Mouse (Mus musculus) liver (tissue): ENCODE data around the gene Catsper4.
A peak's percentile ranks its signal among the peaks of the same experiment; 100 is the strongest.
"Not testable (repeated sequence)": the region's sequence is repeated elsewhere in the genome, so short reads cannot be mapped to it uniquely, and the experiment has no call there.

Experiments
- DNase-seq: peaks from one replicate; pipeline ENCODE4 v3.0.0-alpha.2; 2020; ENCODE audit warnings: mixed read lengths

The Catsper4 gene

DNA sequence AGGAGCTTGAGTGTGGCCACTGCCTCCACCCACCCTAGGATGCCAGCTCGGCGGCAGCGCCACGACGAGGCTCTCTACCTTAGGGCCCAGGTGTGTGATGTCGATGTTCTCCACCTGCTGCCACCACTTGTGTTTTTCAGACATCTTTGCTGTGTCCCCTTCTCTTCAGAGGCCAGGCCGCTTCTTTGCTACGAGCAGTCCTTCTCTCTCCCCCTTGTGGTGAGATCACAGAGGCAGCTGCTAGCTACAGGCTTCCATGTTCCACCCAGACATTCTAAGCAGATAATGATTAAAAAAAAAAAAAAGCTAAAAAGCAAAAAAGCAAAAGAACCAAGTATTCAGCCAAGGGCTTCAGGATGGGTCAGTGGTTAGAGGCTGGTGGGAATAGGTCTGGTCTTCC is at the start of gene Catsper4:
TSS of gene Catsper4 (minus strand) at position 190 of the 400 bp plus-strand sequence.
- no peak for DNase-seq

DNA sequence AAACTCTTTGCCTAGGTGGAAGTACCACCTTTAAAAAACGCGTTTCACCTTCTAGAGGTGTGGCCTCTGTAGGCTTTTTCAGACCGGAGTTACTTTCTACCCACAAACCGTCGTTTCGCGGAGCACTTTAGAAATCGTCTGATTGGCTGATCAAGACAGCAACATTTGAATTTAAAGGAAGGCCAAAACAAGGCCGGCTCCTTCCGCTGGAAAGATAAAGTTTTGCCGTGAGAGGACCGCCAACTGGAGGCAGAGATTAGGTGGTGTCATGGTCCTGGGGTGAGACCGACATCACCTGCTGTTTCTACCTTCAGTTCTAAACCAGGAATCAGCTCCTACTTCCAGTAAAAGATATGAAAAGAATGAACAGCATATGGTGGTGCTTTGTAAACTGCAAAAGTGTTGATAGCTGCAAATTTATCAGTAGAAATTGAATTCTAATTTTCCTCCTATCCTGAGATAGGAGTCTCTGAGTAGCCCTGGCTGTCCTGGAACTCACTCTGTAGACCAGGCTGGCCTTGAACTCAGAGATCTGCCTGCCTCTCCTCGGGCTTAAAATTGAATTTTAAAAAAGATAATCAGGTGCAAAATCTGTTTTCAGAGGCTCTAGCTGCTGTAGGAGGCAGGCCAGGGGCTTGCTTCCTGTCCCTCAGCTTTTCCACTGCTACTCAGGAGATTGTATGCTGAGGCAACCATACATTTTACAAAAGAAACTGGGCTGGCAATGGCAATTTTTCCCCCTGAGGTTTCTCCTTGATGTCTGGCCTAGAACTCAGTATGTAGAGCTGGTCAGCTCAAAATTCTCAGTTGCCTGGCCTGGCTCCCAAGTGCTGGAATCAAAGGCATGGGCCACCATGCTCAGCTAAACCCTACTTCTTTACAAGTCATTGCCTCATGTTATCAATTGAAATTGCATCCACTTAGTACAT is 46.5 kb upstream of the Catsper4 start:
- peak; percentile 85 for DNase-seq

DNA sequence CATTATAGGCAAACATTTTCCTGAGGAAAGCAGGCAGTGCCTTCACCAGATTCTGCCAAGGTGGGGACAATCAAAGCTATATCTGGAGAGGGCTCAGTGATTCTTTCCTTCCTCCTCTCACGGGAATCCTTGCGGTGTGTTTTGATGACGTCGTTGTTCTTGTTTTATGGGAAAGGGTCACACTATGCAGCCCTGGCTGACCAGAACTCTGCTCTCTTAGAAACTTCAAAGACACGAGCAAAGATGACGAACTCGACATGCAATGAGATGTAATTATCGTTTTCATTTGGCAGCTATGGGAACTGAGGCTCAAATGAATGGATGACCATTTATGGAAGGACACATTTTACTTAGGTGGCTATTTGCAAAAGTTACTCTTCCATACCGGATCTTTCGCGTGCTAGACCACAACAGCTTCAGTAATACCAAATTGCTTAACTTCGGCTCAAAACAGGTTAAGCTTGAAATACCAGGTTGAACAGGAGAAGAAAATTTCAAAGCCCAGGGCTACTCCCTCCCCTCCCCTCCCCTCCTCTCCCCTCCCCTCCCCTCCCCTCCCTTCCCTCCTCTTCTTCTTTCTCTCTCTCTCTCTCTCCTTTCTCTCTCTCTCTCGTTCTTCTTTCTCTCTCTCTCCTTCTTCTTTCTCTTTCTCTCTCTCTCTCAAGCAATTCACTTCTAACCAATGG is 45.7 kb upstream of the Catsper4 start:
- no peak for DNase-seq

DNA sequence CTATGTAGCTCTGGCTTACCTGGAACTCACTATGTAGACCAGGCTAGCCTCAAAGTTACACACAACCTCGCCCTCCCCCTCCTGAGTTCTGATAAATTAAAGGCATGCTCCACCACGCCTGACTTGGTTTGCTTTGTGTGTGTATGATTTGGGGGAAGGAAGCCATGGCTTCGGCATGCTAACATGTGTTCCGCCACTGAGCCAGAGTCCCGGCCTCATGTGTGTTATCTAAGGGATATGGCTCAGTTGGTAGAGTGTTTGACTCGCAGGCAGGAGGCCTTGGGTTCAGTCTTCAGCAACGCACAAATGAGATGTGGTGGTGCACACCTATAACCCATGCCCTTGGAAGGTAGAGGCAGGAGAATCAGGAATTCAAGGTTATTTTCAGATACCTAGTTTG is 44.8 kb upstream of the Catsper4 start:
- DNase-seq, result no peak

DNA sequence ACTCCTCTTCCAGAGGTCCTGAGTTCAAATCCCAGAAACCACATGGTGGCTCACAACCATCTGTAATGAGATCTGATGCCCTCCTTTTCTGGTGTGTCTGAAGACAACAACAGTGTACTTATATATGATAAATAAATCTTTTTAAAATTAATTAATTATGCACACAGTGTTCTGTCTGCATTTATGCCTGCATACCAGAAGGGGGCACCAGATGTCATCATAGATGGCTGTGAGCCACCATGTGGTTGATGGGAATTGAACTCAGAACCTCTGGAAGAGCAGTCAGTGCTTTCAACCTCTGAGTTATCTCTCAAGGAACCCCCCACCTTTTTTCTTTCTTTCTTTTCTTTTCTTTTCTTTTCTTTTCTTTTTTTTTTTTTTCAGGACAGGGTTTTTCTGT is 42.4 kb upstream of the Catsper4 start:
- not testable (repeated sequence) for DNase-seq

DNA sequence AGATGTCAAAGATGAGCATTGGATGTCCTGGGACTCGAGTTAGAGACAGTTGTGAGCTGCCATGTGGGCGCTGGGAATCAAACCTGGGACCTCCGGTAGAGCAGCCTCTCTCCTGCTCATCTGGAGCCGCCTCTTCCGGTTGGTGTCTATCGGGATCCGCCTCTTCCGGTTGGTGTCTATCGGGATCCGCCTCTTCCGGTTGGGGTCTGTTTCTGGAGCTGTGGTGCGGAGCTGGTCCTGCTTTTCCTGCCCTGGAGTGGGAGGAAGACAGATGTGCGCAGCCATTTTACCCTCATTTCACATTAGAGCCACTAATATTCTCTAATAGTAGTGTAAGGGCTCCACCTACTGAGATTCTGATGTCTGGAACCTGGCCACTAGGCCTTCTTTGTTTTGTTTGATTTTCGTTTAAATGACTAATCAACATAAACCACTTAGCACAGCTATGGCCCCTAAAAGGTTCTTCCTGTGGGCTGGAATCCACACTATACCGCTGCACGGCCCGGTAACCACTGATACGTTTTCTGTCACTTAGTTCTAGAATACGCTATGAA is 41.0 kb upstream of the Catsper4 start:
- no peak for DNase-seq

DNA sequence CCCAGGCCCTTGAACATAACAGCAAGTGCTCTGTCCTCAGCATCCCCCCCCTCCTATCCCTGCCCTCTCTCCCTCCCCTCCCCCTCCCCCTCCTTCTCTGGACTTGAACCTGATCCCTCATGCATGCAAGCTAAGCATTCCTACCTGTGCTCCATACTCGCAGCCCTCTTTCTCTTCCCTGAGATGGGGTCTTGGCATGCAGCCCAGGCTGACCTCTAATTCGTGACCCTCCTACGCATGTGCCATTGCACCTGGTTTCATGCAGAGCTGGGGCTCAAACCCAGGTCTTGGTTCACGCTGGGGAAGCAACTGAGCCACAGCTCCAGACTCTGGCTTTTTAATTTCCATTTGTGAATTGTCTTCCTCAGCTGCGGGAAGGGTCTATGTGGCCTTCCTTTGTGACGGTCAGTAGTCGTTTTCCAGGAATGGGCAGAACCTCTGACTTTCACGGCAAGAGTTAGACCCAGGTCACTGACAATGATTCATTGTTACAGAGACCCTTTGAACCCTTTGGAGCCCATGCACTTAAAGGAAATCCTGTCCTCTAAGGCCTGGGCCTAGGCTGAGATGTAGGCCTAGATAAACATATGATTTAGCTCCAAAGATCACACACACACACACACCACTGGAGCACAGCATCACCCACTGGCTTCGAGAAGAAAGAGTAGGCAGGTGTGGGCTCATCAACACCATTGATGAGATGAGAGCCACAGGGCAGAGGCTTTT is 38.8 kb upstream of the Catsper4 start:
- DNase-seq, result no peak

DNA sequence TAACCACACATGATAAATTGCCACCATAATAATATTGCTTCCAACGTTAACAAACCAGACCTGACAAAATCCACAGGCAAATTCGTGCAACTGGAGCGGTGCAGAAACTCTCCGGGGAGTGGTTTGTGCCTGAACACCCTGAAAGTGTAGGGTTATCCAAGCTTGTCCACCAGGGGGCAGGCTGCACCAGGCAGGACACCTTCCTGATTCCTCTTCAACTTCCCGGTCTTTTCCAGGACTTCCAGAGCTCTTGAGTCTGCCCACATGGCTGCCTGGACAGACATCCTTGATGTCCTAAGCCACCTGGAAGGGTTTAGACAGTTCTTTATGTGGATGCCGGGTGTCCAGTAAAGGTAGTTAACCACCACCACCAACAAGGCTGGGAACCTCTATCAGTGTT is 36.0 kb upstream of the Catsper4 start:
- peak; percentile 66 for DNase-seq

DNA sequence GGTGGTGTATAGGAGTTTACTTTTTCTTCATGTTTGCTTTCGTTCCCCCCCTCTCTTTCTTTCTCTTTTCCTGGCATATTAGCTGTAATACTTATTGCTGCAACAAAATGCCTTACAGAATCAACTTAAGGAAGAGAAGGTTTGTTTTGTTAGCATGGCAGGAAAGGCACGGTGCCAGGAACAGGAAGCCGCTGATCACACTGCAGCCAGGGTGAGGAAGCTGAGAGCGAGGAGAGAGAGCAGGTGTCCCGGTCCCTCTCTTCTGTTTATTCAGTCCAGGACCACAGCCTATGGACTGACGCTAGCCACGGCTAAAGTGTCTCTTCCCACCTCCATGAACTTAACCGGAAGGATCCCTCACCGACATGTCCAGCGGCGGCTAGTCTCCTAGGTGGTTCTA is 31.2 kb upstream of the Catsper4 start:
- no peak for DNase-seq

DNA sequence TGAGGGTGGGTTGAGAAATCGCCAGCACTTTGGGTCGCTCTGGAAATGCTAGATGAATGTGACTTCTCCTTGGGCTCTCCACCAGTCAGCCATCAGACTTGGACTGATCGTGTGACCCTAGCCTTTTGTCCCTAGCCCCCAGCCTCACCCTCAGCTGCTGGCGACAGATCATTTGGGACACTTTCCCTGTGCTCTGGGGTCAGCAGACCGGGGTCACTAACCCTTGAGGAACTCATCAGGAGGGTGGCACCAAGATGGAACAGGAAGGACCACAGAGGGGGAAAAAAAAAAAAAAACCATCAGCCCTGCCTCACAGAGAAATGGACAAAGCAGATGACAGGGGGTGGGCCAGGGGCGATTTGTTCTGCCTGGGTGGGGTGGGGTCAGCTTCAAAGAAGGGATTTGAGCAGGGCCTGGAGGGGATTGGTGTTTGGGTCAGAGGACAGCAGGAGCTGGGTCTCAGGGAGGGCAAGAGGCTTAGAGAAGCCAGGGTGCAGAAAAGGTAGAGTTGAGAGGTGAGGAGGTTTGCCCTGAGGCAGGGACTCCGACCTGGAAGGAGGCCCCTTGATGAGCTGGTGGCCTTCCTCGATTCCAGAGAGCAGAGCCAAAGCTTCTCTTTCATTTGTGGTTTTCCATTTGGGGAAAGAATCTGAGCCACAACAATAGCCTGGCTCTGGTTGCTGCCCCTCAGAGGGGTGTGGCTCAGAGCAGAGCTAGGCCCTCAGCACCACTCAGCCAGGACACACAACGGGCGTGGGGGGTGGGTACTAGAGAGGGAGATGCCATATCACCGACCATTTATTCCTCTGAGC is 30.2 kb upstream of the Catsper4 start:
- DNase-seq, result no peak

DNA sequence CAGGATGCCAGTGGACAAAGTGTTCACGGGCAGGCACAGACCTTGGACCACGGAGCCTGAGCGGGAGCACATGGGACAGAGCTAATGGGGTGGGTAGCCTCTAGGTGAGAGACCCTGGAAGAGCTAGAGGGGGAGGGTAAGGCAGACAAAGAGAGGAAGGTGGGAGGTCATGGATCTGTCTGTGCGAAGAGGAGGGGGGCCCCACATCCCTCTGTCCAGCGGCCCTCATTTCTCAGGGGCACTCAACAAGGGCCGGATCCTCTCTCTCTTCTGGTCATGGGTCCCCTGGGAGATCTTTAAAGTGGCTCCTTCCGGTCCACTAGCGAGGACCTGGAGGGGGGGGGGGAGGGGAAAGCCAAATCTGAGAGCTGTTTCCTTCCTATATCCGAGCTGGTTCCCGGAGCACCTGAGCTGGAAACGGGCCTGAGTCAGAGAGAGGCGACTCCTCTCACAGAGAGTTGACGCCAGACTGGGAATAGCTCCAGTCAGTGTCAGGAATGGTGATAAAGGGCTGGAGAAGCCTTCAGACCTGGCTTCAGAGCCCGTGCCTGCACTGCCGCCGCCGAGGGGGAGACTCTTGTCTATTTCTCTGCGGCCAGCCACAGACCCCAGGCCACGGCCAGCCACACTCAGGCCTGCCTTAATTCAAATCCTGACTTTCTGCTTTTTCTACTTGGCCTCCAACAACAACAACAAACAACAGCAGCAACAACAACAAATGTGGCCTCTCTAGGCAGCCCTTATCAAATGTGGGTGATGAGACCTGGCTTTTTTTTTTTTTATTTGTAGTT is 29.4 kb upstream of the Catsper4 start:
- no peak for DNase-seq

DNA sequence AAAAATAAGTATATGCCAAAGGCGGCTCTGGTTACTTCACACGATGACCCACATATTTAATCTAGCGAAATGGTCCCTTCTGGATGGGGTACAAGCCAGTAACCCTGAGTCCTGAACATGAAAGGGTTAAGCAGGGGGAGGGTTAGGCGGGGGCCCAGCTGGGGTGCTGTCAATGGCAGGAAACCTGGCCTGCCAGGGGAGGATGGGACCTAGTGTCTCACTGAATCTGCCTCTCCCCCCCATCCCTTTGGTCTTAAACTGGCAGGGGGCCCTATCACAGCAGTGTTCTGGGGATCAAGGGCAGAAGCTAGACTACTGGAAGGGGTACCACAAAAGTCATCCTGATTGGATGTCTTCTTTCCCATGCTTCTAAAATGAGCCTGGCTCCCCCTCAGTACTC is 28.7 kb upstream of the Catsper4 start:
- DNase-seq, result no peak

DNA sequence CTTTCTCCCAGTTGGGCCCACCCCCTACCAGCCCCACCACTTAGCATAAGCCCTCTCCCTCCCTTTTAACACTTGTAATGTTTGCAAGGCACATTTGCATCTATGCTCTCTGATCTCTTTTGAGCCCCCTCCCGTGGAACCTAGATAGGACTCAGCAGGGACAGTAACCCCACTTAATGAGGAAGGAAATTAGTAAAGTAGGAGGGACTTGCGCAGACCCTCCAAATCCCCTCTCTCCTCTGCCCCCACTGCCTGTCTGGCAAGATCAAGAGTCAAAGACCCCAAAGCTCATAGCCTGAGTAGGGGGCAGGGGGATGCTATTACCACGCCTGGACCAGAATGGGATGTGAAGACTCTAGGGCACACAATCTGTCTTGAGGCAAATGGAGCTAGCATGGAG is 27.7 kb upstream of the Catsper4 start:
- DNase-seq, result no peak

DNA sequence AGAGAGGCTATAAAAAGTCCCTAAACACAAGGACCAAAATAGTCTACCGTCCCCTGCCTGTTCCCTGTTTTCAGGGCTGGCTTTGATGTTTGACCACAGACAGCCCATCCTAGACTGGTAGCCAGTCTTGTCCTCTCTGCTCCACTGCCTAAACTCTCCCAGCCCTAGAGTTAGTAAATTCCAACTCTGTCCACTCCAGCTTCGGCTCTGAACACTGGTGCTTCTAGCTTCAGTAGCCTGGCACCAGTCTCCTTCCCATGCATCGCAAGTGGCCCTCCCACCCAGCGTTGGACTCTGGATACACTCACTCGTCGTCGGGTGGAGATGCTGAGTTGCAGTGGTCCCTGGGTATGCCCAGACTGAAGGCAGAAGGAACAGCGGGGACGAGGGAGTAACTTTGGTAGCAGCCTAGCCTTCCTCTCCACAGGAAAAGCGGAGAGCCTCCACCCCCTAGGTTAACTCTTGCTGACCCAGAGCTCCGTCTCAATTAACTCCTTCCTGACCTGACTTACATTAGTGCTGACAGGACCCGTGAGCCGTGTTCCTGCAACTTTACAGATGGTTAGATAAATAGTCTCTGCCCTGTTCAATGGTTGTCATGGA is 26.6 kb upstream of the Catsper4 start, which contains the start of gene Grrp1:
TSS of gene Grrp1 (minus strand) at position 385 of the 603 bp plus-strand sequence.
- no peak for DNase-seq

DNA sequence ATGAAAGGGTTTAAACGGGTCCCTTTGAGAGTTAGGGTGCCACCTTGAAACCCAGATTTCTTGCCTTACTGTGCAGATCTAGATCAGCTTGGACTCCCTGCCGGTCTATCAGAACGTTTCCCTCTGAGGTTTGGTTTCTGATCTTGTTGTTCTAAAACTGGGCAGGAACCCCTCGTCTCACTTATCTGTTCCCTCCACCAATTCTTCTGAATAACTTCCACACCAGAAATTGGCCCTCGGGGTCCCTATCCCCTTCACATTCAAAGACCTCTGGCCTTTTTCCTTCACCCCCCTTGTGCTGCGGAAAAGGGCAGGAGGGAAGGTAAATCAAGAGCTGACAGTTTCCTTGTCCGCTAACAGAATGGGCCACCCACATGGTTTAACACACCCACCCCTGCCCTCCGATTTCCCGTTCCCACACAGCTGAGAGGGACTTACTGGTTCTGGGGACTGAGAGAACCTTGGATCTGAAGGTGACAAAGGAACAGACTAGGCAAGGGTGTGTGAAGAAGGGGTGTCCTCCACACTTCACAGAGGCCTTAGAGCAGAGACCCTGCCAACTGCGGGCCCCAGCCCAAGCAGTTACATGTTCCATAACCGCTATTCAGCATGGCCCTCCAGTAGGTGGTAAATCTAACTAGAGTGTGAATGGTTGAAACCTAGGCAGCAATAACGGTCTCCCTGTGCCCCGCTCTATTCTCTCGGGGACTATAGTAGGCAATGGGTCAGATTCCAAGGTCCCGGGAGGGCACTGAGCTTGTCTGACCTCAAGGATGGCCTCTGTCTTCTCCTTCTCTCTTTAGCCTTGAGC is 25.9 kb upstream of the Catsper4 start:
- no peak for DNase-seq

DNA sequence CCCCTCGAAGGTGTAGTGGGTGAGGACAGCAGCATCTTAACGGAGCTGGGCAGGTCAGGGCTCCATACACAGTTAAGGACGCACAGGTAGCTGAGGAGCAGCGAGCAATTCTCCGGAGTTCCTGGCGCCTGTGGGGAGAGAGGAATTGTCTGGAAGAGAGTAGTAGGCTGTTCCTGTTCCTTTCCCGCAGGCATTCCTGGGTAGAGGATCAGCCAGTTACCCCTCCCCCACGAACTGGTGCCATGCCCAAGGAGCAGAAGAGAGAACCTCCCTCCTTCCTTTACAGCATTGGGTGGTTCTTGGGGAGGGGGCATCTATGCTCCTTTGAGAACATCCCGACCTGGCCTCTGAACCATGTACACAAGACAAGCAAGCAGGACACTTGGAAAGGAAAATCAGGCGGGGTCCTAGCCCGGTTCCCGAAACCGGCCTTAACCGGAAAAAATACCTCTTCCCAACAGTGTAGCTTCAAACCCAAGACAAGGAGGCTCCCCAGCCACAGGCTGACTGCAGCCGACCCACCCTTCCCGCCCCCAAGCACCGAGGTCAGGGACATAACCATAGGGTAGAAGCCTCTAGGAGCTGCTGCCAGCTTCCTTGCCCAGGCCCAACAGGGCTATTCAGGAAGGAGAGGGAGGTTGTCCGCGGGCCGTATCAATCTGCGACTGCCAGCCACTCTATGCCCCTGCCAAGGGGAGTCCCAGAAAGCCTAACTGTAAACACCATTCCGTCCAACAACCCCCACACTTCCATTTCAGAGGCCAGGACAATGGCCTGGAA is 25.1 kb upstream of the Catsper4 start:
- DNase-seq, result no peak

DNA sequence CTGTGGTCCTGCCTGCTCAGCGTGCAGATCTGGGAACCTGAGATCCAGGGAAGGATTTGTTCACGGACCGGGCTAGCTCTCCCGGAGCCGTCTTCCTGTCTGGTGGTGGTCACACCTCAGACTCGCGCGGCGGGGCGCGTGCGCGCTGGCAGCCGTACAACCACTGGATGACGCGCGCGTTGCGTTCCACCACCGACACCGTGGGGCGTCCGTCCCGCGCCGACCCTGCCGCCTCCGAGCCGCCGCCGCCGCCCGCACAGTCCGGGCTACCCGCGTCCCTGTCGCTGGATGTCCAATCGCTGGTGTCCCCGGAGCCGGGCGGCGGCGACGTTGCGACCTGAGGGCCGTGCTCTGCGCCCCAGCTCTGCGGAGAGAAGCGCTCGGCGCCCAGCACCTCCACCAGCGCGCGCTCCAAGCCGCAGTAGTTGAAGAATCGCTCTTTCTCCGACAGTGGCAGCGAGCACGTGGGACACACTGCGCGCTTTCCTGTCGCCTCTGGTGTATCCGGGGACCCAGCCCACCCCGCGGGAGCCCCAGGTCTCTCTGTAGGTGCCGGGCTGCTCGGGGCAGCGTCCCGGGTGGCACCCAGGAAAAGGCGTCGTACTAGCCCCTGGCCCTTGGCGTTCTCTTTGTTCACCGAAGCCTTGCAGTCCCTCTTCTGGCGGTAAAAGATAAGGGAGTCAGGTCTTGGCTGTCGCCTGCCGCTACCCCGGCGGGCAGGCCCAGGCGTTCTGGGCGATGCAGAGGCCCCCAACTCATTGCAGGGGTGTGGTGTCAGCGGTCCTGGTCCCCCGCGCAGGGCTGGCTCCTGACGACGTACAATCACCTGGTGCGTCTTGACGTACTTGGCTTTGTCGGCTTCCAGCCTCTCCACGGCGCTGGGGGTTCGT is 24.3 kb upstream of the Catsper4 start:
- DNase-seq, result peak; percentile 36

DNA sequence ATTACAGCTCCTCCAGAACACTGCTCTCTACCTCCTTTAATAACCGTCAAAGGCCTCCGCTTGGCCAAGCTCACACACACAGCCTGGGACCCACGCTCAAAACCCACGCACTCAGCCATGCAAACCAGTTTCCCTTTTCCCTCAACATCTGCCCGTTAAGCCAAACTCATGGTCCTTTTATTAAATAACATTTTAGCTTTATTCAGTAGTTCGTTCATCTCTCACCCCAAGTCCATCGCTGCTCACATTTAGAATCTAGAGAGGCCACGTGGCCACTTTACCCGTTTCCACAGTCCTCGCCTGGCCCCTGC is 23.7 kb upstream of the Catsper4 start:
- DNase-seq, result no peak
